Mouse (Mus musculus) frontal cortex, postnatal 25 days (tissue): ENCODE data around the gene Ccl1.

Experiments
- DNase-seq, 2 experiments: peaks; one replicate each; pipeline ENCODE4 v3.0.0; 2022; ENCODE audit warnings: low spot score in 2 of 2

The Ccl1 gene

GRCm38 (mm10) chr11:82205221-82205620, 100.3 kb downstream of the Ccl1 start:
- no peak for DNase-seq

GRCm38 (mm10) chr11:82203706-82204105, 101.8 kb downstream of the Ccl1 start:
- no peak for DNase-seq

GRCm38 (mm10) chr11:82197774-82198173, 107.7 kb downstream of the Ccl1 start:
- DNase-seq: no peak

- no peak for DNase-seq
These were observed 110.5 kb downstream of the Ccl1 start for GRCm38 (mm10) chr11:82194980-82195379.

GRCm38 (mm10) chr11:82193826-82194225, 111.7 kb downstream of the Ccl1 start:
- no peak for DNase-seq

GRCm38 (mm10) chr11:82189782-82190563, 115.5 kb downstream of the Ccl1 start:
- no peak for DNase-seq

- no peak for DNase-seq
These were observed 119.8 kb downstream of the Ccl1 start for GRCm38 (mm10) chr11:82185684-82186083.

GRCm38 (mm10) chr11:82183281-82183935, 122.1 kb downstream of the Ccl1 start:
- DNase-seq: no peak

- no peak for DNase-seq
These were observed 123.1 kb downstream of the Ccl1 start for GRCm38 (mm10) chr11:82182401-82182800.

GRCm38 (mm10) chr11:82181331-82181730, 124.2 kb downstream of the Ccl1 start:
- no peak for DNase-seq

GRCm38 (mm10) chr11:82178161-82178560, 127.3 kb downstream of the Ccl1 start:
- no peak for DNase-seq

GRCm38 (mm10) chr11:82177711-82178110, 127.8 kb downstream of the Ccl1 start:
- no peak for DNase-seq

GRCm38 (mm10) chr11:82174794-82175193, 130.7 kb downstream of the Ccl1 start:
- peak; percentile 41 to 43 for DNase-seq

- no peak for DNase-seq
These were observed 132.0 kb downstream of the Ccl1 start for GRCm38 (mm10) chr11:82173491-82173890.

- DNase-seq: no peak
These were observed 134.0 kb downstream of the Ccl1 start for GRCm38 (mm10) chr11:82171316-82172071.

- no peak for DNase-seq
These were observed 136.0 kb downstream of the Ccl1 start for GRCm38 (mm10) chr11:82169456-82169855.

GRCm38 (mm10) chr11:82168308-82168707, 137.2 kb downstream of the Ccl1 start:
- DNase-seq: no peak

- DNase-seq: no peak
These were observed 142.2 kb downstream of the Ccl1 start for GRCm38 (mm10) chr11:82163285-82163684.

- no peak for DNase-seq
These were observed 146.4 kb downstream of the Ccl1 start for GRCm38 (mm10) chr11:82159126-82159525.

GRCm38 (mm10) chr11:82139492-82140094, 165.9 kb downstream of the Ccl1 start:
- no peak for DNase-seq

GRCm38 (mm10) chr11:82136196-82136595, 169.3 kb downstream of the Ccl1 start:
- no peak for DNase-seq

- no peak for DNase-seq
These were observed 172.5 kb downstream of the Ccl1 start for GRCm38 (mm10) chr11:82132977-82133376.
